Mouse (Mus musculus) heart, embryonic 11.5 days (tissue): ENCODE data around the gene Gm47841. TPM values are rescaled to one million over a fixed set of nuclear protein-coding genes. Genes with fewer than 3 reads are reported as not detected.
A peak's percentile ranks its signal among the peaks of the same experiment; 100 is the strongest.

ENCODE experiments used
- ATAC-seq: fragments of 200-750 bp; cut with Nextera tagmentation; replicated peaks from 2 replicates; pipeline ENCODE4 v1.8.0; 2017; ENCODE audit warnings: moderate library complexity; ENCODE audit not compliant: insufficient number of reproducible peaks, low FRiP score, low TSS enrichment
- H3K27ac ChIP-seq: fragments of 300-500 bp; sonication (generic); 2 replicates; pipeline ENCODE4 v1.5.1; 2014; ENCODE audit warnings: mild to moderate bottlenecking, low read depth, low read length
- H3K27me3 ChIP-seq: fragments of 300-500 bp; sonication (generic); 2 replicates; pipeline ENCODE4 v1.6.1; 2014; ENCODE audit warnings: mild to moderate bottlenecking, low read length, mixed read lengths; ENCODE audit not compliant: control insufficient read depth, insufficient read depth
- H3K36me3 ChIP-seq: fragments of 300-500 bp; sonication (generic); 2 replicates; pipeline ENCODE4 v1.6.1; 2014; ENCODE audit warnings: mild to moderate bottlenecking, low read length, moderate library complexity, mixed read lengths; ENCODE audit not compliant: control insufficient read depth, insufficient read depth
- H3K4me1 ChIP-seq: fragments of 300-500 bp; sonication (generic); 2 replicates; pipeline ENCODE4 v1.6.1; 2014; ENCODE audit warnings: low read length; ENCODE audit not compliant: control insufficient read depth, insufficient read depth
- H3K4me2 ChIP-seq: fragments of 300-500 bp; sonication (generic); 2 replicates; pipeline ENCODE4 v1.6.1; 2014; ENCODE audit warnings: mild to moderate bottlenecking, moderate library complexity
- H3K4me3 ChIP-seq: fragments of 300-500 bp; sonication (generic); 2 replicates; pipeline ENCODE4 v1.5.1; 2014; ENCODE audit warnings: low read depth, low read length
- H3K9ac ChIP-seq: fragments of 300-500 bp; sonication (generic); 2 replicates; pipeline ENCODE4 v1.6.1; 2014; ENCODE audit warnings: mild to moderate bottlenecking, low read depth, low read length, moderate library complexity
- H3K9me3 ChIP-seq: fragments of 300-500 bp; sonication (generic); replicated peaks from 2 replicates; pipeline ENCODE4 v1.6.1; 2016; ENCODE audit warnings: low read length; ENCODE audit not compliant: control insufficient read depth
- WGBS: fragments of 180-500 bp; shearing (Covaris S2); extraction: QIAGEN DNeasy Blood & Tissue Kit; methylation state at CpG from one replicate; pipeline ENCODE4 v1.1.7; 2014; ENCODE audit not compliant: insufficient replicate concordance; 5-methylcytosine and 5-hydroxymethylcytosine counted together
- polyA plus RNA-seq: library from polyadenylated mRNA; unstranded; fragments of >200 nt; fragmentation: Nextera tagmentation; extraction: Ambion mirVana; gene quantifications from 2 replicates; pipeline ENCODE4 v1.2.1, GENCODE M21; 2014

Gene Gm47841
- polyA plus RNA-seq, 1 experiment from 2014 or later, result not detected

DNA sequence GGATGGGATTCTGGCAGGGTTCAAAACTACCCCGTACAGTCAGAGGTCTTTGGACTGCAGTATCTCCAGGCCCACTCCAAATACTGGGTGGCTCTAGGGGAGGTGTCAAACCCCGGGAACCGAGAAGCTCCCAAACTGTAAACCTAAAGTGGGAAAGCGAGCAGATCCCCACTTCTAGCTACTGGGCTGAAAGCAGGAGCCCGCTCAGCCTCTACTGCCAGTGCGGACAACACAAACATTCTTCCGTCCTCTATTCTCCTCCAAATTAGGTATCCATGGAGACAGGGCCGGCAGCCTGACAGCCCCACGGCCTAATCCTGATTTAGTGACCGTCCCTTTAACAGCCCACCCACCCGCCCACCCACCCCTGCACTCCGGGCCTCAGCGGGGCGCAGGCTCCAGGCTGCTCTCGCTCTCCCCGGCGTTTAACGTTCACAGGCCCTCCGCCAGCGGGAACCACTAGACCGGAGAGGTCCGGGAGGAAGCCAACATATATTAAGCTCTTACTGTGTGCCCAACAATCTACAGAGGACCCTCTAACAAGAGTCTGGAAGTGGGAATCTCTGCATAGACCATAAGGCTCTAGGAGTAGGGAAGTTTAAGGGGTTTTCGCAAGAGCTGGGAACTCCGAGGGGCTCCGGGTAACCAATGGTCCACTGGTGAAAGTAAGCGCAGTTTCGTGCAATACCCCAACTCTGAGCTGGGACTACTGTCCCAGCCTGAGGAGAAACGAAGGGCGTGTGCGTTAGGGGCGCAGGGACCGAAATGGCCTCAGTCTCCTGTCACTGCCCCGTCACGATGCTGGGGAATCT is 30.0 kb upstream of the Gm47841 start:
- Histone ChIP-seq H3K36me3 (peaks cover 3% of the 10 kb centered on the region; the same call in 1 of the 2 replicates), H3K9ac (peak overlapping the region; percentile 85), H3K4me1 (peaks cover 25% of the 10 kb centered on the region), H3K27ac (no peak overlapping the region), H3K9me3 (no peaks in the 10 kb centered on the region), H3K27me3 (peaks cover 15% of the 10 kb centered on the region), H3K4me3 (peak overlapping the region; percentile 88), H3K4me2 (peak overlapping the region; percentile 94)
- no peak for ATAC-seq
- WGBS, result 1% methylated on average over 34 of the region's 34 CpGs

- peak overlapping the region; percentile 88 for H3K4me3 ChIP-seq
- H3K9ac ChIP-seq, result peak overlapping the region; percentile 85; the same call in 1 of the 2 replicates
- ATAC-seq, result no peak
- no peak overlapping the region for H3K27ac ChIP-seq
- H3K27me3 ChIP-seq, result peaks cover 15% of the 10 kb centered on the region
- no peaks in the 10 kb centered on the region for H3K9me3 ChIP-seq
- peaks cover 3% of the 10 kb centered on the region; the same call in 1 of the 2 replicates for H3K36me3 ChIP-seq
- 12% methylated on average over 26 of the region's 26 CpGs for WGBS
- H3K4me1 ChIP-seq, result peaks cover 29% of the 10 kb centered on the region
- peak overlapping the region; percentile 94 for H3K4me2 ChIP-seq
Measured at GRCm38 (mm10) chr15:101076071-101077000, 29.1 kb upstream of the Gm47841 start.

- peaks cover 3% of the 10 kb centered on the region; the same call in 1 of the 2 replicates for H3K36me3 ChIP-seq
- WGBS, result 61% methylated on average over 5 of the region's 5 CpGs
- no peak overlapping the region for H3K27ac ChIP-seq
- H3K27me3 ChIP-seq, result peaks cover 15% of the 10 kb centered on the region
- H3K4me2 ChIP-seq, result no peak overlapping the region; the same call in 1 of the 2 replicates
- no peak overlapping the region for H3K4me3 ChIP-seq
- peaks cover 33% of the 10 kb centered on the region for H3K4me1 ChIP-seq
- H3K9me3 ChIP-seq, result no peaks in the 10 kb centered on the region
- no peak overlapping the region for H3K9ac ChIP-seq
- ATAC-seq, result no peak
Measured at GRCm38 (mm10) chr15:101075656-101076055, 28.5 kb upstream of the Gm47841 start.

DNA sequence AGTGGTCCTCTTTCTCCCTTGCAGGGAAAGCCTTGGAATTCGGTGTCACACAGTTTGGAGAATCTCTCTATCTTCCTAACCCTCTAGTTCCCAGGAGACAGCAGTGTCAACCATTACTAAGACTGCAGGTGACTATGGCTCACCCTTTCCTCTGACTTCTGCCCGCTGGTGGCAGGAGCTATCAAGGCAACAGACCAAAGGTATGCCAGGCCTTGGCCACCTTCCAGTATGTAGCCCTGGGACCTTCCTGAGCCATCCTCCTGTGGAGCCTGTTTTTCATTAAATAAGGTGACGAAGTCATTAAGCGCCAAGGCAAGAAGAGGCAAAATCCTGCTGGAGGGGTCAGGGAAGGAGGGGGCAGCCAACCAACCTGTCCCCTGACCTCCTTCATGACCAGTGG is 28.0 kb upstream of the Gm47841 start:
- Histone ChIP-seq H3K4me2 (no peak overlapping the region), H3K9ac (no peak overlapping the region), H3K9me3 (no peaks in the 10 kb centered on the region), H3K27ac (no peak overlapping the region), H3K4me1 (peaks cover 36% of the 10 kb centered on the region), H3K4me3 (no peak overlapping the region), H3K36me3 (peaks cover 3% of the 10 kb centered on the region; the same call in 1 of the 2 replicates), H3K27me3 (peaks cover 15% of the 10 kb centered on the region)
- ATAC-seq, result no peak
- WGBS, result 77% methylated on average over 4 of the region's 4 CpGs

GRCm38 (mm10) chr15:101074067-101074466 is 26.9 kb upstream of the Gm47841 start:
- 83% methylated on average over 5 of the region's 5 CpGs for WGBS
- Histone ChIP-seq H3K4me1 (peaks cover 37% of the 10 kb centered on the region), H3K9me3 (no peaks in the 10 kb centered on the region), H3K4me2 (no peak overlapping the region), H3K9ac (no peak overlapping the region), H3K27me3 (peaks cover 15% of the 10 kb centered on the region), H3K4me3 (no peak overlapping the region), H3K36me3 (peaks cover 3% of the 10 kb centered on the region; the same call in 1 of the 2 replicates), H3K27ac (no peak overlapping the region)
- ATAC-seq, result no peak

GRCm38 (mm10) chr15:101072736-101073135 is 25.5 kb upstream of the Gm47841 start:
- no peak overlapping the region for H3K4me3 ChIP-seq
- ATAC-seq, result no peak
- H3K4me2 ChIP-seq, result no peak overlapping the region
- 44% methylated on average over 2 of the region's 2 CpGs for WGBS
- H3K27ac ChIP-seq, result no peak overlapping the region
- peaks cover 3% of the 10 kb centered on the region; the same call in 1 of the 2 replicates for H3K36me3 ChIP-seq
- peaks cover 11% of the 10 kb centered on the region; the same call in 1 of the 2 replicates for H3K27me3 ChIP-seq
- H3K9me3 ChIP-seq, result no peaks in the 10 kb centered on the region
- peaks cover 41% of the 10 kb centered on the region for H3K4me1 ChIP-seq
- H3K9ac ChIP-seq, result no peak overlapping the region

DNA sequence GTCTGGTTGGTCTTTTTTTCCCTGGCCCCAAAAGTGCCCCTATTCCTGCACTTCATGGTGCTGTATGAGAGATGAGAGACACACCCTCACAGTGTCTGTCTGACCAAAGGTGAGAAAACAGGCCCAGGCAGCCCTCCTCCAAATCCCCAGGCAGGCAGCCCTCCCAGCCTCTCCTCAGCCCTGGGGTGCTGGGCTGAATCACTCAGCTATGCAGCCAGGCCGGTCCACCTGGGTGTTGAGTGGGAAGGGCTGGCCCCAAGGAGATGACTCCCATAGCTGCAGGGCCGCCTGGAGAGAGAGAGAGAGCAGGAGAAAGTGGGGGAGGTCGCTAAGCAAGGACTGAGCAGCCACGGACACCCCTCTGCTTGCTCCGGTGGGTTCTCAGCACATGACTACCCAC is 23.6 kb upstream of the Gm47841 start:
- no peak overlapping the region for H3K4me2 ChIP-seq
- no peak for ATAC-seq
- peaks cover 43% of the 10 kb centered on the region for H3K4me1 ChIP-seq
- no peak overlapping the region for H3K9ac ChIP-seq
- no peak overlapping the region for H3K27ac ChIP-seq
- H3K9me3 ChIP-seq, result no peaks in the 10 kb centered on the region
- WGBS, result 23% methylated on average over 5 of the region's 5 CpGs
- H3K36me3 ChIP-seq, result peaks cover 3% of the 10 kb centered on the region; the same call in 1 of the 2 replicates
- H3K4me3 ChIP-seq, result no peak overlapping the region
- H3K27me3 ChIP-seq, result no peaks in the 10 kb centered on the region

DNA sequence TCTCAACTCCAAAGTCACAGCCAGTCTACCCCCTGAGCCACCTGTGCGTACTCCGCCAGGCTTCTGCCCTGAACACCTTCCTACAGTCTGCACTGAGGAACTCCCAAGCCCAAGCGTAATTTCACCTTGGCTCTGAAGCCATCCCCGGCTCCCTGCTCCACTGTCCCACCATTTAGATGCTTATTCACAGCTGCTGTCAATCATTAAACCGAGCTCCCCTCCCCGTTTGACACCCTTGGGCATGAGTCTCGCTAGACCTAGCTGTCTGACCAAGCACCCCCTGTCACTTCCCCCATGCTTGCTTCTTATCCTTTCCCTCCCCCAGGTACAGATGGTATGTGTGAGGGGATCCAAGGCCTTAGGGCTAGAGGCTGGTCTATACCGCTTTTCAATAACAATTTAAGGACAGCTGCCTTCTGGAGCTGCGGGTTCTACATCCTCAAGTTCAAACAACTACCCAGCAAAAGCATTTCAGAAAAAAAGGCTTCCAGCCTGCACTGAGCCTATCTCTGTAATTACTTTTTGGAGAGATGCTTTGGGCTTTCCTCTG is 22.5 kb upstream of the Gm47841 start:
- 61% methylated on average over 9 of the region's 9 CpGs for WGBS
- H3K36me3 ChIP-seq, result peaks cover 3% of the 10 kb centered on the region; the same call in 1 of the 2 replicates
- no peak overlapping the region for H3K9ac ChIP-seq
- H3K4me3 ChIP-seq, result no peak overlapping the region
- no peak overlapping the region for H3K4me2 ChIP-seq
- no peaks in the 10 kb centered on the region for H3K9me3 ChIP-seq
- no peak overlapping the region for H3K27ac ChIP-seq
- no peaks in the 10 kb centered on the region for H3K27me3 ChIP-seq
- peaks cover 51% of the 10 kb centered on the region for H3K4me1 ChIP-seq
- no peak for ATAC-seq
